Mouse (Mus musculus) heart, adult 18-20 months (tissue): ENCODE data around the gene Gbf1. TPM values are rescaled to one million over a fixed set of nuclear protein-coding genes. Genes with fewer than 3 reads are reported as not detected.

ENCODE experiments used
- DNase-seq, 2 experiments: peaks; one replicate each; pipeline ENCODE4 v3.0.0; 2021 to 2022; ENCODE audit warnings: mixed read lengths in 1 of 2
- total RNA-seq, 2 experiments: library from RNA; stranded (reverse); gene quantifications; 2 replicates each; pipeline ENCODE4 v1.2.3; 2021

Gbf1 gene
- total RNA-seq, 2 experiments from 2014 or later: 38.4 to 41.8 TPM

- DNase-seq: no peak
Observed at GRCm38 (mm10) chr19:46315752-46316610, 163.7 kb downstream of the Gbf1 start.

DNA sequence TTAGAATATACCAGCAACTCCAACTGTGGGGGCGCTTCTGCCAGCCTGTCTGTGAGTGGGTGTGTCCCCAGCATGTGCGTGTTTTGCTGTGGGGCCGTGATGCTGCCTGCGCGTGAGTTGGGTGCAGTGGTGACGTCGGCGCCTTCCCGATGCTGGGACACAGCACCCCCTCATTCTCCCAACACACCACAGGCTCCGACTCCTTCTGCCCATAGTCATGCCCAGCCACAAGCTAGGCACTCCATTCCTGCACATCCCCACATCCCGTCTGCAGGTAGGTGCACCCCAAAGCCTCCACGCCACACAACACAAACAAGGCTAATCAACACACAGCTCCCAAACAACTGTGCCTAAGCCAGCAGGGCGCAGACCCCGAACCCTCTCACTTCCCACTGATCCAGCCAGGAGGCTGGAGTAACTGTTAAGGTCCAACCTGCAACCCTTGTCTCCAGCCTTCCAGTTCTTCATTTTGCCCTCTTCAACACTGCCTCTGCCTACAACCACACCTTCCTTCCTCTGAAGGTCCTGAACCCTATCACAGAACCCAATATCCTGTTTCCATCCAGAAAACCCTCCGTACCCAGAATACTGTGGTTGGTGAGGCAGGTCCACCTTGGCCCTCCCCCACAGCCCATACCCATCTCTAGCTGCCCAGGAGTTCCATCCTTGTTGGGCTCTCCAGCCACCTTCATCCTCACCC, 164.7 kb downstream of the Gbf1 start:
- peak in 1 of 2 experiments; percentile 0 for DNase-seq

DNA sequence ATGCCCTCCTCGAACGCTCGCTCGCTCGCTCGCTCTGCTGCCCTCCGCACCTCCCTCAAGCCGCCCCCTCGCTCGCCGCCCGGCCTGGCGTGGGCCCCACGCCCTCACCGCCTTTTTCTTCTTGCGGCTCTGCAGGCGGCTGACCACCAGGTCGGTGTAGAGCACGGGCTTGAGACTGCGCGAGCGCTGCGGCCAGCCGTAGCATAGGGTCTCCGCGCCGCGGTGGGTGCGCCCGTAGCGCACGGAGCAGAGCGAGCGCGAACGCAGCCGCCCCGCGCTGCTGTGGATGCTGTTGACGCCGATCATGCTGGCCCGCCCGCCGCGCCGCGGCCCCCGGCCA, 165.2 kb downstream of the Gbf1 start:
- DNase-seq: peak in 1 of 2 experiments; percentile 0

DNA sequence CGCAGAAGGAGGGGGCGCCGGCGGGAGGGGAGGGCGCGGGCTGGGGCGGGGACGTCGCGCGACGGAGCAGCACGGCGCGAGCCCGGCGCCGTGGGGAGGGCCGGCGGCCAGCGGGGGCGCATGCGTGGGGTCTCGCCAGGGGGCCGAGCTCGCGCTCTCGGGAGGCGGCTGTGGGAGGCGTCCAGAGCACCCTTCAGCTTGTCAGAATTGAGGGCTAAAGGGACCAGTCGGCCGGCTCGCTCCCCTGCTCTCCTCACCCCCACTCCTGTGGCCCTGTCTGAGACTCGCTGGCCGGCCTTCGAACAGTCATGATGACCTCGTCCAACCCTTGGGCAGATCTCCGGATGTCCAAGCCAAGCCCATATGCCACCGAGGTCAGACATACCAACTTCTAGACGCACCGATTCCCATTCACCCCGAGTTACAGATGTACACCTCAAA, 165.7 kb downstream of the Gbf1 start:
- peak in 1 of 2 experiments; percentile 19 for DNase-seq

DNA sequence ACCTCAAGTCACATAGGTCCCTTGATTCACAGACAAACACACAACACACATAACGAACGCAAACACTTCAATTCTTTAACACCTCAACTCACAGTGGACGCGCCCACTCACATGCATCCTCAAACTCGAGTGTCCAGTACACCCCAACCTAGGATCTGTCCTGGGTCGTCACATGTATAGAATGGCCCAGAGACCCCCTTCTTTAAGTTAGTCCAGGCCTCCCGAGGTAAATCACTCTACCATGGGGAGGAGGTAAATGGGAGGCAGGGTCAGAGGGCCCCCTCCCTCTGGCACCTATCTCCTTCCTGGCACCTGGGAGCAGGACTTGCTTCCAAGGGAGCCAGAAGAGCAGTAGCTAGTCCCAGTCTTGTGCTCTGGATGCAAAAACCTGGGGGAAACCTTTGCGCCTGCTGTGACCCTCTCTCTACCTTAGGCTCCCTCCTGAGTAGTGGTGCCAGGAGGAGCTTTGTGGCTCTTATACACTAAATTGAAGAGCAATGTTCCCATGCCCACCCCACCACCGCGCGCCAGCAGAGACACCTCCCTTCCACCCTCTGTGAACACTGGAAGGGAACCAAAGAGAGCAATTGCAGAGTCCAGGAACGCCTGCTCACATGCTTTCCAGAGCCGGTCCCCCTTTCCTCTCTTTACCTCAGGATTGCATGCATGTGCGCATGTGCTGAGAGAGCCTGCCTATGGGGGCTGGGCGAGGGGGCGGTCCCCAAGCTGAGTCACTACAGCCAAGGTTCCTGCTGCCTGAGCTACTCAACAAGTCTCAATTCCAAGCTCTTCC, 166.5 kb downstream of the Gbf1 start:
- DNase-seq: peak in 1 of 2 experiments; percentile 49

- no peak for DNase-seq
Observed at GRCm38 (mm10) chr19:46320076-46320785, 167.9 kb downstream of the Gbf1 start.

DNA sequence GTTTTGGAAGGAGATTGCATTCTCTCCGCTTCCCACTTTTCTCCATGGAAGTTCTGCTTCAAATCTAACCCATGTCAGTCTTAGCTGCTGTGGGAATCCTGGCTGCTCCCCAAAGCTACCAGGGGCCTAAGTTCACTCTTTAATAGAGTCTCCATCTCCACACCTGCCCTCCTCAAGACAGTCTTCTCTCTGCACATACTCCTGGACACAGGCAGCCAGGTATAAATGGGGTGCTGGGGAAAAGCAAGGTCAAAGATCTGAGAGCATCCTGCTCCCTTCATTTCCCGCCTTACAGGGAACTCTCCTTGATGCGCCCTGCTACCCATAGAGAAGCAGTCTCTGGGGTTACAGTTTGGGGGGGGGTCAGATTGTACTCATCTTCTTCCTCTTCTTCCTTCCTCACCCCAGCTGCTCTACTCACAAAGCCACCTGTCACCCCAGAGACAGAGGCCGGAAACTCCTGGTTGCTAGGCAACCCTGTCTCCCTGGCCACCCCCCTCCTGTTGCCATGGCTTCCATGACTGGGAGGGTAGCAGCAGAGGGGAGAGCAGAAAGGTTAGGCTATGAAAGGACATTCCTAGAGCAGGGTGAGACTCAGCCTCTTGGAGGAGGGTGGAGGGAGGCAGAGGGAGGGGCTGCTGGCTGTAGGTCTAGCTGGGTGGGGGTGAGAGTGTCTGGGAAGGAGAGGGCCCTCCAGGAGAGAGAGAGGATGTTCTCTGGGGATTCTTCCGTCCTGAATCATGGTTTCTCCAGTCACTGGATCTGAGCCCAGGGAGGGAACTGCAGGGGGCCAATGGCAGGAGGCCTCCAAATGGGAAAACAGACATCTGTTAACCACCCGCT, 169.0 kb downstream of the Gbf1 start:
- DNase-seq: no peak

- no peak for DNase-seq
Observed at GRCm38 (mm10) chr19:46322144-46322995, 170.1 kb downstream of the Gbf1 start.

DNA sequence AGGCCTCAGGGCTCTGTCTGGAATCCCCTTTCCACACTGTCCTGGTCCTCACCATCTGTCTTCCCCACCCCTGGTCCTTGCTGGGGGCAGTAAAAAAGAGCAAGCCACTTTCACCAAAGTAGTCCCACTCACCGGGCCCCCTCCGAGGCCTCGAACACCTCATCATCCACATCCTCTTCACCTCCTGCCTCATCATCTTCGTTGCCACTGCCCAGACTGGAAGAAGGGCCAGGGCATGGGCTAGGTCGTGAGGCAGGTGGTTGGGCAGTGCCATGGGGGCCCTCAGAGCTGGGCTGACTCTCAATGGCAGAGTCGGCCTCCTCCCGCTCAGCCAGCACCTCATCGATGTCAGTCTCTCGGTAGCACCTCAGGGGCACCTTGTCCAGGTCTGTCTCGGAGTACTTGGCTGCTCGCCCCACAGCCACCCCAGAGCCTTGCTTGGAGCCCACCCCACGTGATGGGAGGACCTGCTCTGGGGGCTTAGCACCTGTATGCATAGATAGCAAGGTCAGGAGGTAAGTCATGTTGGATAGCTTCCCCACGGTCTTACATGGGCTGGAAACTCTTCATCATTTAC, 170.8 kb downstream of the Gbf1 start:
- no peak for DNase-seq

GRCm38 (mm10) chr19:46323716-46324115, 171.4 kb downstream of the Gbf1 start:
- no peak for DNase-seq

DNA sequence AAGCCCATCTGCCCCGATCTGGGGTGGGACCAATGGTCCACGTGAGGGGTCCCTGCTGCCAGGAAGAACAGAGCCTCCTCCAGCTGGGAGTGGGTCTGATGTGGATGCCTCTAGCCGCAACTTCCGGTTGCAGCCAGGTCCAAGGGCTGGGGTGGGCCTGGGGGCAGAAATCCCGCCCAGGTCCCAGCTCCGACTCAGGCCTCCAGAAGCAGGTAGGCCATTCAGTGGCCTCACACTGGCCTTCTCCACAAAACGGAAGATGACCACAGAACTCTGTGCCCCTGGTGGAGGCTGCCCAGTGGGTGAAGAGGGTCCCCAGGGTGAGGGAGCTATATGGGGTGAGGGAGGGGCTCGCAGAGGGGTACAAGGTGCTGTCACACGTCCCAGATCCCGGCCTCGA, 172.1 kb downstream of the Gbf1 start:
- no peak for DNase-seq

DNA sequence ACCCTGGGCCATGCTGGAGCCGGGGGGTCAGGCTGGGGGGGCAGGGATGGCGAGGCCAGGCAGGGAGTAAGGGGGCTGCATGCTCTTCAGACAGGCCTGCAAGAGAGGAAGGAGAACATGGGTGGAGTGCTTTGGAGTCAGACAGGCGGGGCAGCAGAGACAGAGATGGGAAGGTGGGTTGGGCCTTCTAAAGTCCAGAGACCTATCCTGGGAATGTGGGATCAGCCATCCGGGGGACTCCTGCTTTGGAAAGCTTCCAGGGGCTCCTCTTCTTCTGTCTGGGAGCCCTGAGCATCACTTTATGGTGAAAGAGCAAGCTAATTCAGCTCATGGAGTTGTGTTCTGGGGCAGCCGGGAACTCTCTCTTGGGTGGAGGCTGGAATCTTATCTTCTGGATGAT, 172.6 kb downstream of the Gbf1 start:
- no peak for DNase-seq

- no peak for DNase-seq
Observed at GRCm38 (mm10) chr19:46326019-46326755, 173.9 kb downstream of the Gbf1 start.

GRCm38 (mm10) chr19:46326756-46327305, 174.5 kb downstream of the Gbf1 start, which contains the start of gene Psd:
TSS of gene Psd (minus strand) at chr19:46327156.
- DNase-seq: peak; percentile 49 to 71

GRCm38 (mm10) chr19:46327531-46328064, 175.3 kb downstream of the Gbf1 start:
- no peak for DNase-seq

- peak; percentile 95 to 96 for DNase-seq
Observed at GRCm38 (mm10) chr19:46328081-46329030, 176.0 kb downstream of the Gbf1 start, which contains the start of gene Fbxl15. TSS of gene Fbxl15 (plus strand) at chr19:46328184.
